Mouse (Mus musculus): ENCODE results near the gene Scfd1. TPM values are rescaled to one million over a fixed set of nuclear protein-coding genes. Genes with fewer than 3 reads are reported as not detected.

The Scfd1 gene
- 83.0 and 85.4 TPM in 2 replicates for polyA plus RNA-seq (2015; fragmentation: Nextera tagmentation; extraction: Ambion mirVana)

DNA sequence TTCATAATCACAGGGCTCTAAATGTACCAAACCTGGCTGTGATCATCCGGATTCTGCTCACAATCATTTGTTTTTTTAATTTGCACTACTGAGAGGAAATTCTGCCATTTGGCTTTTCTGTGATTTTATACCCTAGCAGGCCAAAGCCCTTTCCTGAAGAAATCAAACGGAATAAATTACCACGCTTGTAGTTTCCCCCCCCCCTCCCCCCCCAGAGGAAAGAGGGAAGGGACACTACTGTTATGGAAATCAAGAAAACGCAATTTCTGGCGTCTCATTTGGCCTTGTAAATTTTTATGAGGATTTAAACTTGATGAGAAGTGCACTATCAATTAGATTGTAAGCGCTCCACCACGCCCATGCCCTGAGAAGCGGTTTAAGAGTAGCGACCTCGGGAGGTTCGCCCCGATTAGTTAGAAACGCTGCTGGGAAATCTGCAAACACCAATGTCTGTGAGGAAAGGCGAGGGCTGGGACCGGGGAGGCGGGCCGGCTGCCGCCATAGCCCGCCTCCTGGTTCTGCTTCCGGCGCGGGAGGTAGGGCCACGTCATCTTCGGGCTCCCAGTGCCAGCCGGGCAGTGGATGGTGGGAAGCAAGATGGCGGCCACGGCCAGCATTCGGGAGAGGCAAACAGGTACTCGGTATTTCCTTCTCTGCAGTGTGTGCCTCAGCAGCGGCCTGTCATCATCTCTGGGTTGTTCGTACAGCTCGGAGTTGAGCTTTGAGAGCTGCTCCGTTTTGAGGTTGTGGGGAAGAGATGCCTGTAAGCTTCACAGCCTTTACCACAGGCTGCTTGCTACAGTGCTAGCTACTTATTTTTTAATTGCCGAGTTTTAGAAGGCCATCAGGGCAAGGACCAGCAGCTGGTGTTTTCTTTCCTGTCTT is at the start of gene Scfd1:
Gene Scfd1 (plus strand): TSS at position 508 of the 885 bp plus-strand sequence.
- Histone ChIP-seq H3K4me3 (replicated peaks) (peak within 1 kb of the TSS; percentile 86), H3K4me1 (0 out of 2 replicates have a peak, but pooled peaks cover 5% of the 10 kb centered on the region), H3K4me2 (peak within 1 kb of the TSS; percentile 63), H3K36me3 (peaks cover 34% of the 10 kb centered on the region), H3K27ac (peak within 1 kb of the TSS; percentile 86), H3K27me3 (no peaks in the 10 kb centered on the region), H3K9ac (peak within 1 kb of the TSS; percentile 89), H3K9me3 (replicated peaks) (no peaks in the 10 kb centered on the region)
- under 1% methylated on average over 34 of the region's 34 CpGs for WGBS
- peak; percentile 100 for ATAC-seq (replicated peaks; ENCODE audit: low FRiP score)

DNA sequence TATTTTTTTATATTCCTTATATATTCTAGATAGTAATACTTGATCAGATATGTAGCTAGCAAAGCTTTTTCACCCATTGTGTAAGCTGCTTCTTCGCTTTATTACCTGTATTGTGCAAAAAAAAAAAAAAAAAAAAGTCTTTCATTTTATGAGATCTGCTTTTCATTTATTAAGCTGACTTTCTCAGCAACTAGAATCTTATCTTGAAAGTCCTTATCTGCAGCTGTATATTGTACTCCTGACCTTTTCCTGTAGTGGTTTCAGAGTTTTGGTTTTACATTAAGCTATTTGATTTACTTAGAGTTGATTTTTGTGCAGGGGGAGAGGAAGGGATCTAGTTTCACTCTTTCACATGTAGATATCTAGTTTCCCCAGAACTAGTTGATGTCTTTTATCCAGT is 40.3 kb upstream of the Scfd1 start:
- H3K4me2 ChIP-seq, result no peak overlapping the region
- 93% methylated on average over 1 of the region's 1 CpGs for WGBS
- H3K27me3 ChIP-seq, result no peaks in the 10 kb centered on the region
- no peak for ATAC-seq (replicated peaks; ENCODE audit: low FRiP score)
- H3K9ac ChIP-seq, result no peak overlapping the region
- H3K36me3 ChIP-seq, result no peaks in the 10 kb centered on the region
- H3K9me3 ChIP-seq (replicated peaks), result no peaks in the 10 kb centered on the region
- H3K4me1 ChIP-seq, result no peaks in the 10 kb centered on the region
- no peak overlapping the region for H3K4me3 ChIP-seq (replicated peaks)
- H3K27ac ChIP-seq, result no peak overlapping the region

DNA sequence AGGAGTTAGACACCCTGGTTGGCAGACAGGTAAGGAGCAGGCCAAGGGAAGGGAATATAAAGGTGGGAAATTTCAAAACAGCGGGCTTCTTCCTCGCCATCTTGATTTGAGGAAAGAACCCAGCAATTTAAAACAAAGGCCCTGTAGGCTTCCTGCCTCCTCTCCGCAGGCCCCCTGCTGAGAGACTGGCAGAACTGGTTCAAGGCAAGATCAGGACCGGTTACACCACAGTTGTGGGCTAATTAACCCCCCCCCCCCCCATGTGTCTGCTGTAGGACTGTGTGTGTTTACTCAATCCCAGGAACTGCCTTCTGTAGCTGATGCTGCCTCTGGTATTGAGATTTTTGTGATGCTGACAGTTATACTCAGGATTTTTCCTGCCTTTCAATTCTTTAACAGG is 31.2 kb upstream of the Scfd1 start:
- Histone ChIP-seq H3K4me1 (peaks cover 14% of the 10 kb centered on the region), H3K36me3 (no peaks in the 10 kb centered on the region), H3K27me3 (no peaks in the 10 kb centered on the region), H3K27ac (no peak overlapping the region), H3K4me3 (replicated peaks) (no peak overlapping the region), H3K9me3 (replicated peaks) (no peaks in the 10 kb centered on the region), H3K9ac (no peak overlapping the region), H3K4me2 (no peak overlapping the region)
- WGBS, result 60% methylated on average over 4 of the region's 4 CpGs
- no peak for ATAC-seq (replicated peaks; ENCODE audit: low FRiP score)

DNA sequence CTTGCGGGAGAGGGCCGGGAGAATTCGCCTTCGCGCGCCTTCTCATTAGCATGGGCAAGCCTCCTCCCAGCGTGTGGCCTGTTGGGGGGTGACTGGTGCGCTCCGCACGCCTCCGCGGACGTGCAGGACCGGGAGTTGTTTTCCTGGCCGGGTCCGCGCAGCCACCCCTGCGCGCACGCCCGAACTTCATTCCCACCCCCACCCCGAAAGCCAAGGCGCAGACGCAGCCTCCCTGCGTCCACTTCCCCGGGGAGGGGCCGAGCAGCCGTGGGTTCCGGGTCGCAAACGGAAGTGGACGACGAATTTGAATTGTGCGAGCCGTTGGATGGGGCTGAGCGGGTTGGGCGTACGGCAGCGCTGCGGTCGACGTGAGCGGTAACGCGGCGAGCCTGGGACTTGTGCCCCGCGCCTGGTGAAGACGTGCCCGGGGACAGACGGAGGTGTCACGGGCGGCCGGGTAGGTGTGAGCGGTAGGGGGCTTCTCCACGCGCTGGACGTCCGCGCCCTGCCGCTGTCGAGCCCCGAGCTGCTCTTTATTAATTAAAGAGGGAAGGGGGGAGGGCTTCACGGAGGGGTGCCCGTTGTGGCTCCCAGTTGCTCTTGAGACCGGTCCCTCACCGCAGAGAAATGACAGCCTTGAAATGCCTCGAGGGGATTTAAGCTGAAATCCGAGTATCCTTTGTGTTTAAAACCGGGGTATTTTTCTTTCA is 29.2 kb upstream of the Scfd1 start, which contains the start of gene G2e3:
Gene G2e3 (plus strand): TSS at position 74 of the 710 bp plus-strand sequence.
- peaks cover 15% of the 10 kb centered on the region for H3K36me3 ChIP-seq
- H3K27ac ChIP-seq, result peak within 1 kb of the TSS; percentile 97
- peak within 1 kb of the TSS; percentile 93 for H3K4me3 ChIP-seq (replicated peaks)
- no peaks in the 10 kb centered on the region for H3K9me3 ChIP-seq (replicated peaks)
- peaks cover 14% of the 10 kb centered on the region for H3K4me1 ChIP-seq
- H3K4me2 ChIP-seq, result peak within 1 kb of the TSS; percentile 65
- under 1% methylated on average over 70 of the region's 70 CpGs for WGBS
- H3K9ac ChIP-seq, result peak within 1 kb of the TSS; percentile 92
- ATAC-seq (replicated peaks; ENCODE audit: low FRiP score), result peak; percentile 98
- H3K27me3 ChIP-seq, result no peaks in the 10 kb centered on the region

DNA sequence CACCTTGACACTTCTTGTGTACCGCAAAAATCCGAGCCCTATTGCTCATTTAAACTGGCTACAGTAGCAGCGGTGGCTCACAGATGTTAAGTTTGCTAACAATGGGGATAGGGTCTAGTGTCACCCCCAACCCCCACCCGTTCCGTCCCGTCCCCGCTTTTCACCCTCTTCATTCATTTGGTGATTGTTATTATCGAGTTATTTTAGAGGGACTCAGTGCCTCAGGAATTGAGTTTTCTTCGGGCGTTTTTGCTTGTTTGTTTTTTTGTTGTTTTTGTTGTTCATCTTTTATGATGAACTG is 28.7 kb upstream of the Scfd1 start:
- WGBS, result under 1% methylated on average over 10 of the region's 10 CpGs
- Histone ChIP-seq H3K9ac (peak overlapping the region; percentile 92), H3K36me3 (peaks cover 20% of the 10 kb centered on the region), H3K4me2 (peak overlapping the region; percentile 65), H3K9me3 (replicated peaks) (no peaks in the 10 kb centered on the region), H3K27me3 (no peaks in the 10 kb centered on the region), H3K27ac (peak overlapping the region; percentile 97), H3K4me3 (replicated peaks) (peak overlapping the region; percentile 93), H3K4me1 (peaks cover 14% of the 10 kb centered on the region)
- ATAC-seq (replicated peaks; ENCODE audit: low FRiP score), result peak; percentile 22; the same call in 1 of the 2 replicates

DNA sequence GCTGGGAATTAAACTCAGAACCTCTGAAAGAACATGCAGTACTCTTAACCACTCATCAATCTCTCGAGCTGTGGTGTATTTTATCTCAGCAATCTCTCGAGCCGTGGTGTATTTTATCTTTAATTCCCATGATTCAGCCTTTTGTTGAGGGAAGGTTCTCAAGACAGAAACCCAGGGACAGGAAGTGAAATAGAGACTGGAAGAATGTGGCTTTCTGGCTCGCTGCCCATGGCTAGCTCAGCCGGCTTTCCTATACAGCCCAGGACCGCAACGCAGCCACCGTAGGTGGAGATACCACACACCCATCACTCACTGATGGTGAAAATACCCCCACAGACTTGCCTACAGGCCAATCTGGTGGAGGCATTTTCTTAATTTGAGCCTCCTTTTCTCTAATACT is 22.0 kb upstream of the Scfd1 start:
- peaks cover 6% of the 10 kb centered on the region for H3K4me1 ChIP-seq
- no peaks in the 10 kb centered on the region for H3K27me3 ChIP-seq
- no peak overlapping the region for H3K27ac ChIP-seq
- peaks cover 76% of the 10 kb centered on the region for H3K36me3 ChIP-seq
- 60% methylated on average over 8 of the region's 8 CpGs for WGBS
- ATAC-seq (replicated peaks; ENCODE audit: low FRiP score), result no peak
- no peaks in the 10 kb centered on the region for H3K9me3 ChIP-seq (replicated peaks)
- no peak overlapping the region for H3K9ac ChIP-seq
- no peak overlapping the region for H3K4me2 ChIP-seq
- H3K4me3 ChIP-seq (replicated peaks), result no peak overlapping the region

DNA sequence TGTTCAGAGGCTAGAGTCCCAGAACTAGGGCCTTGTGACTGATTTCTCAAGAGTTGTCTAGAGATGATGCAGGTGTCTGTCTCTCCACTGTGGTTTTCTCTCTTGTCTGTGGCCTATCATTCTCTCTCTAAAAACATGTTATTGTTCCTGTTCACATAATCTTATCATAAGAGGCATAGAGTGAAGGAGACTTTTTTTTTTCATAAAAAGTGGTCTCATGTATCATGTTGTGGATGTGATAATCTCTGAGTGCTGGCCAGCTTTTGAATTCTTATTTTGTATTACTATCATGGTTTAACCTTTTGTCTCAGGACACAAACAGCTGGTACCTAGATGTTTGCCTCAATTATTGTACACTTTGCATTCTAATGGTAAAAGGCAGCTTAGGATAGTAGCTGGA is 16.0 kb upstream of the Scfd1 start:
- no peak for ATAC-seq (replicated peaks; ENCODE audit: low FRiP score)
- H3K36me3 ChIP-seq, result peaks cover 81% of the 10 kb centered on the region
- no peaks in the 10 kb centered on the region for H3K27me3 ChIP-seq
- no peak overlapping the region for H3K9ac ChIP-seq
- no peak overlapping the region for H3K4me2 ChIP-seq
- H3K27ac ChIP-seq, result no peak overlapping the region
- no peaks in the 10 kb centered on the region for H3K9me3 ChIP-seq (replicated peaks)
- H3K4me1 ChIP-seq, result no peaks in the 10 kb centered on the region
- no peak overlapping the region for H3K4me3 ChIP-seq (replicated peaks)

DNA sequence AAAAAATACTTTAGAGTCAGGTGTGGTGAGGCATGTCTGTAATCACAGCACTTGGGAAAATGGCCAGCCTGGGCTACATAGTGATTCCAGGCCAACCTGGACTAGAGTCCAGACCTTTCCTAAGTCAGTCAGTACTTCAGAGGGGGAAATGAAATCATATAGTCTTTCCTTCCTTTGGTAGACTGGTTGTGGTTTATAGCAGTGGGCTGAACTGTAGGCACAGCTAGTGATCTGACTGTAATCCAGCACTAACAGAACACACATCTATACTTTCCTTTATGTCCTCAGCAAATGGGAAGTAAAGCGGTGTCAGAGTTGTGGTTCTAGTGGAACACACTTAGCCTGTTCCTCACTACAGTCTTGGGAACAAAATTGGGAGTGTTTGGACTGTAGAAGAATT is 14.4 kb upstream of the Scfd1 start:
- H3K27me3 ChIP-seq, result no peaks in the 10 kb centered on the region
- no peak overlapping the region for H3K4me3 ChIP-seq (replicated peaks)
- H3K4me2 ChIP-seq, result no peak overlapping the region
- H3K36me3 ChIP-seq, result peaks cover 82% of the 10 kb centered on the region
- no peaks in the 10 kb centered on the region for H3K9me3 ChIP-seq (replicated peaks)
- no peak overlapping the region for H3K27ac ChIP-seq
- 96% methylated on average over 1 of the region's 1 CpGs for WGBS
- no peak overlapping the region for H3K9ac ChIP-seq
- ATAC-seq (replicated peaks; ENCODE audit: low FRiP score), result no peak
- no peaks in the 10 kb centered on the region for H3K4me1 ChIP-seq

DNA sequence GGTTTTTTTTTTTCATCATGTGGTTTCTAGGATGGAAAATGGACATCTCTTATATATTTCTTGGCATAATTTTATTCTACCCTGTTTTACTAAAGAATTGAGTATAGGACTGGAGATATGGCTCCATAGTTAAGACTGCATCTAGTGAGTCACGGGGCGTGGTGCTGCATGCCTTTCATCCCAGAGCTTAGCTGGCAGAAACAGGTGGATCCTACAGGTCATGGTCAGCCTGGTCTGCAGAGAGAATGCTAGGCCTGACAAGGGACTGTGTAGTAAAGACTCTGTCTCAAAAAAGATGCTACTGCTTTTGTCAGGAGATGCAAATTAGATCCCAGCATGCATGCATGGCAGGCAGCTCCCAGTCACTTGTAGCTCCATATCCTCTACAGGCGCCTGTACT is 8.8 kb upstream of the Scfd1 start:
- no peak overlapping the region for H3K27ac ChIP-seq
- no peak overlapping the region for H3K4me3 ChIP-seq (replicated peaks)
- 99% methylated on average over 3 of the region's 3 CpGs for WGBS
- ATAC-seq (replicated peaks; ENCODE audit: low FRiP score), result no peak
- no peaks in the 10 kb centered on the region for H3K9me3 ChIP-seq (replicated peaks)
- H3K36me3 ChIP-seq, result peaks cover 72% of the 10 kb centered on the region
- H3K4me1 ChIP-seq, result no peaks in the 10 kb centered on the region
- no peak overlapping the region for H3K9ac ChIP-seq
- H3K27me3 ChIP-seq, result no peaks in the 10 kb centered on the region
- H3K4me2 ChIP-seq, result no peak overlapping the region

DNA sequence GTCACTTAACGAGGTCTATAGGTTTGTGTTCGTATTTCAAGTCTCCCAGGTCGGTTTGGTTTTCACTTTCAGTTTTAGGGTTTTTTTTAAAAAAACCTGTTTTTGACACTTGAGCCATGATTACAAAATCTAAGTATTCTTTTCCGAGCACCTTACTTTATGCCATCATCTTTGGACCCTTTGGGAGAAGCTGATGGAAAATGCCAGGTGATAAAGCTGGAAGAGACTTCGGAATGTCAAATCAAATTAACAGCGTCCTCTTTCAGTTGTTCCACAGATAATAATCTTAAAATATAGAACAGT is 529 bp downstream of the Scfd1 start:
- H3K27ac ChIP-seq, result peak overlapping the region; percentile 86; the same call in 1 of the 2 replicates
- H3K4me2 ChIP-seq, result peak overlapping the region; percentile 63
- no peaks in the 10 kb centered on the region for H3K27me3 ChIP-seq
- peak overlapping the region; percentile 86 for H3K4me3 ChIP-seq (replicated peaks)
- ATAC-seq (replicated peaks; ENCODE audit: low FRiP score), result no peak
- peak overlapping the region; percentile 89 for H3K9ac ChIP-seq
- WGBS, result 15% methylated on average over 6 of the region's 6 CpGs
- peaks cover 35% of the 10 kb centered on the region for H3K36me3 ChIP-seq
- no peaks in the 10 kb centered on the region for H3K9me3 ChIP-seq (replicated peaks)
- H3K4me1 ChIP-seq, result 0 out of 2 replicates have a peak, but pooled peaks cover 5% of the 10 kb centered on the region

DNA sequence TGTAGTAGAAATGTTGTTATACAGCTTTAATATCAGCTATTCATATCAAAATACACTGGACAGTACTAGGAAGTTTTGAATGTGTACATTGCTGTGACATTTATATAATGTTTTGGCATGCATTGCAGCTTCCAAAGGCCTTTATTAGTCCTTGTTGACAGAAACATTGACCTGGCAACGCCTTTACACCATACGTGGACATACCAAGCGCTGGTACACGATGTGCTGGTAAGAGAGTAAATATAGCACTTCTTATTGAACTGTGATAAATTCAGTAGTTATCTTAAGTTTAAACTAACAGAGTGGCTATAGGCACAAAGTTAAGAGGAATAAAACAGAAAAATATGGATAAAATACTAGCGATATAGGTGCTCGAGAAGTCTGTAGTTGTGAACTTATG is 22.6 kb downstream of the Scfd1 start:
- no peak for ATAC-seq (replicated peaks; ENCODE audit: low FRiP score)
- no peak overlapping the region for H3K27ac ChIP-seq
- no peak overlapping the region for H3K4me3 ChIP-seq (replicated peaks)
- H3K4me1 ChIP-seq, result no peaks in the 10 kb centered on the region
- 94% methylated on average over 6 of the region's 6 CpGs for WGBS
- H3K36me3 ChIP-seq, result peaks cover 78% of the 10 kb centered on the region
- no peak overlapping the region for H3K9ac ChIP-seq
- no peaks in the 10 kb centered on the region for H3K9me3 ChIP-seq (replicated peaks)
- no peak overlapping the region for H3K4me2 ChIP-seq
- no peaks in the 10 kb centered on the region for H3K27me3 ChIP-seq

DNA sequence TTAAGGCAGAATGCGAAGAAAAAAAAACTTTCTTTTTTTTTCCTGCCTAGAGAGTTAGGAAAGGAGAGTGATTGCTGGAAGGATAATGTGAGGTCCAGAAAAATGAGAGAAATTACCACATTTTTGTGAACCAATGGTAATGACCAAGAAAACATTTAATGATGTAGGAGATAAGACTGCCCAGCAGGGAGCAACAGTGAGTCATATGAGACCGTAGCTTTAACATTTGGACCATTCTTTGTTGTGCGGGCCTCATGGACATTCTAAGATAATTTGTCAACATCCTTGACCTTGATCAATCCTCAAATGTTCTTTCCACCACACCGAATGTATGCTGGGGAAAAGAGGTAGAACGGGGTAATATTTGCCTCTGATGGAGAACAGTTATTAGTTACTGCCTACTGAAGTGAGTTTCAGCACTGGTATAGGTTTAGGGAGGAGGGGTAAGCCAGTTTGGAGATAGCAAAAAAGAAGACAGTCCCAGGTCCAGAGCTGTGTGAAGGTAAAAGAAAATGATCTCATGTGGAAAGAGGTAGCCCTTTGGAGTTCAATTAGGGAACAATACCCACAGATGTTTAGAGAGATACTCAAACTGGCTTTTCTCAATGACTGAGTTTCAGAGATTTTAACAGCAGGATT is 24.9 kb downstream of the Scfd1 start:
- WGBS, result 73% methylated on average over 5 of the region's 5 CpGs
- no peak for ATAC-seq (replicated peaks; ENCODE audit: low FRiP score)
- Histone ChIP-seq H3K9me3 (replicated peaks) (no peaks in the 10 kb centered on the region), H3K27ac (no peak overlapping the region), H3K36me3 (peaks cover 73% of the 10 kb centered on the region), H3K9ac (no peak overlapping the region), H3K4me3 (replicated peaks) (no peak overlapping the region), H3K27me3 (no peaks in the 10 kb centered on the region), H3K4me1 (no peaks in the 10 kb centered on the region), H3K4me2 (no peak overlapping the region)
